Mouse (Mus musculus) ovary, postnatal 14 days (tissue): ENCODE results near the gene Tyms.
"Not testable (repeated sequence)": the region's sequence is repeated elsewhere in the genome, so short reads cannot be mapped to it uniquely, and the experiment has no call there.

ENCODE experiments used
- DNase-seq: peaks from one replicate; pipeline ENCODE4 v3.0.0; 2022; ENCODE audit warnings: low spot score

Tyms gene

GRCm38 (mm10) chr5:30103340-30103739 lies 29.9 kb upstream of the Tyms start:
- DNase-seq: no peak

GRCm38 (mm10) chr5:30098260-30098659 lies 24.8 kb upstream of the Tyms start:
- DNase-seq: no peak

GRCm38 (mm10) chr5:30095731-30096130 lies 22.3 kb upstream of the Tyms start:
- DNase-seq: no peak

- DNase-seq: no peak
Measured at GRCm38 (mm10) chr5:30094399-30094798, 21.0 kb upstream of the Tyms start.

GRCm38 (mm10) chr5:30092701-30093100 lies 19.3 kb upstream of the Tyms start:
- no peak for DNase-seq

- no peak for DNase-seq
Measured at GRCm38 (mm10) chr5:30072377-30072776, 1.0 kb downstream of the Tyms start.

- no peak for DNase-seq
Measured at GRCm38 (mm10) chr5:30071677-30072076, 1.7 kb downstream of the Tyms start.

- DNase-seq: no peak
Measured at GRCm38 (mm10) chr5:30067726-30068125, 5.7 kb downstream of the Tyms start.

GRCm38 (mm10) chr5:30059607-30060006 lies 13.8 kb downstream of the Tyms start:
- DNase-seq: not testable (repeated sequence)

- DNase-seq: no peak
Measured at GRCm38 (mm10) chr5:30058216-30058731, 15.1 kb downstream of the Tyms start.

GRCm38 (mm10) chr5:30039841-30040240 lies 33.6 kb downstream of the Tyms start:
- not testable (repeated sequence) for DNase-seq

GRCm38 (mm10) chr5:30039324-30039723 lies 34.1 kb downstream of the Tyms start:
- DNase-seq: not testable (repeated sequence)

GRCm38 (mm10) chr5:30037111-30037510 lies 36.3 kb downstream of the Tyms start:
- DNase-seq: not testable (repeated sequence)

- DNase-seq: not testable (repeated sequence)
Measured at GRCm38 (mm10) chr5:30035862-30036261, 37.6 kb downstream of the Tyms start.

- DNase-seq: no peak
Measured at GRCm38 (mm10) chr5:30014580-30014979, 58.8 kb downstream of the Tyms start.

GRCm38 (mm10) chr5:30012726-30013503 lies 60.5 kb downstream of the Tyms start, which contains the start of gene Il6:
Gene Il6 (plus strand): TSS chr5:30013114.
- DNase-seq: peak; percentile 92
